Mouse (Mus musculus) ES-Bruce4 (cell line): ENCODE results near the gene Hif1an.

Experiments
- CTCF ChIP-seq: IDR thresholded peaks from one replicate; pipeline ENCODE4 v1.8.1; 2011; ENCODE audit warnings: low read depth, low read length
- EP300 ChIP-seq: IDR thresholded peaks from 2 replicates; pipeline ENCODE4 v1.6.1; 2011; ENCODE audit warnings: low read depth, low read length; ENCODE audit not compliant: insufficient read depth
- POLR2A ChIP-seq: IDR thresholded peaks from one replicate; pipeline ENCODE4 v1.8.1; 2011; ENCODE audit warnings: low read length; ENCODE audit not compliant: insufficient read depth

DNA sequence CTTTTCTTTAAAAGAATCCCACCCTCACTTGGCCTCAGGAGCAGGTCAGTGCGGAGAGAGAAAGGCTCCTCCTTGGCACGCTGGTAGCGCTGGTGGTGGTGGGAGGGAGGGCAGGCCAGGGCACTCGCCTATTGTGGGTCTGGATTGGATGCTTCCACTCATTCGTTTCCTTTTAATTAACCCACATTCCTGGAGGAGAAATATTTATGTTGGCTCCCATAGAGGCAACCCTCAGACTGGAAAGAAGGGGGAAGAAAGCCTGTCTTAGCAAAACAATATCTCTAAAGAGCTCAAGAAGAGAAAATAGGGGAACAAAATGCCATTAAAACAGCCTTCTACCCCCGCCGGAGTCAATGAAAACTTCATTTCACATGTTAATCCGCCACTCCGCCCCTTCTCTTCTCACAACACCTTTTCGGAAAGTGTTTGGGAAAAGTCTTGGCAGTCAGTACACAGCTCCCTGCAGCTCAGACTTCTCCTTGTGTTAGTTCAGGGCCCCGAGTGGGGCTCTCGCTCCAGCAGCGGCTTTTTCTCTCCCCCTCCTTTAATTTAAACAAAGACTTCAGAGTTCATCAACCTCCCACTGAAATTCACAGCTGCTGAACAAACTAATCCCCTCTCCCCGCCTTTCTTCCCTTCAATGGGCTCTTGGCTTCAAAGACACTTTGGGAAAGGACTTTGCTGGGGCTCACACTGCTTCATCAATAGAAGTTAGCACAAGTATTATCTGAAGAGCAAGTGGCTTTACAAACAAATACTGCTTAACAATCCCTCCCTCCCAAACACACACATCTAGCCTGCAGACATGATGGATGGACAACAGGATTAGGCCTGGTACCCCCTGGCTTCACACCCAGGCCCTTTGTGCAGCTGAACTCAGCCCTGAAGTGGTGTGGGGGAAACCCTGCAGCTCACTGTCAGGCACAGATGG, 47.9 kb upstream of the Hif1an start:
- TF ChIP-seq CTCF: no peak
- TF ChIP-seq POLR2A: no peak
- TF ChIP-seq EP300: no peak
